8 mouse cellular contexts compared by ENCODE assay signal in the genomic region with DNA sequence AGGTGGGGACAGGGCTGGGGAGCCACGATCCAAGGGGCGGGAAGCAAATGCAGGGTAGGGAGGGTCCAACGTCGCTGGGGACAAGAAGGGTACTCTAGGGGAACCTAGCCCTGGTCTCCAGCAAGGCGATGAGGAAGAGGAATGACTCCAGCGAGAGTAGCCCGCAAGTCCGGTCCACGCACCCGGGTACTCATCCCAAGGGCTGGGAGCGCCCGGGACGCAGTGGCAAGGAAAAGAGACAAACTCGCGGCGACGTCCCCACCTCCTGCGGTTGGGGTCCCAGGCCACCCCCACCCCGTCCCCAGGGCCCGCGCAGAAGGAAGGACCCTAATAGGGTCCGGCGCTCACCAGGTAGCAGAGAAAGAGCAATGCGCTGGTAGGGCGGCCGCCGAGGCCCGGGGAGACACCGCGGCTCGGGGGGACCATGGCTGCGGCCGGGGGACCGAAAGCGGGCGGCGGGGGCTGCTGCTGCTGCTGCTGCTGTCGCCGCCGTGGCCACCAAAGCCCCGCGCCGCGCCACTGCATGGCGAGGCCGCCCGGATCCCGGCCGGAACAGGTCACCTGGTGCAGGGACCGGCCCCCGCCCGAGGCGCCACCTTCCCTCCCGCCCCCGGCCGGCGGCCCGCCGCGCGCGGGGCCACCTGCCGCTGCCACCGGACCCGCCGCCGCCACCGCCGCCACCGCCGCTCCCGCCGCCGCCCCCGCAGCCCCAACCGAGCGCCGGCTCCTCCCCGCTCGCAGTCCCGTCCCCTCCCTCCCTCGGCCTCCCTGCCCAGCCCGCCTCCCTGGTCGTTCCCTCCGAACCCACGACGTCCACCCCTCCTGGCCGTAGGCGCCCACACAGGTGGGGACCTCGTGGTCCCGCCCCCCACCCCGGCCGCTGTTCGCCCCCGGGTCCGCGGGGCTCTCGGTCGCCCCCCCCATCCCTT. TPM values are rescaled to one million over a fixed set of nuclear protein-coding genes. Genes with fewer than 3 reads are reported as not detected.
A peak's percentile ranks its signal among the peaks of the same experiment; 100 is the strongest.
DNase-seq lines count a peak whose midpoint lies in the region; ATAC-seq and TF ChIP-seq lines count a peak whose summit lies in the region.

No protein-coding gene starts in this region.

- under 1% methylated on average over 59 of the region's 99 CpGs for WGBS in heart, embryonic 15.5 days
- WGBS in limb, embryonic 12.5 days: 1% methylated on average over 70 of the region's 99 CpGs
- WGBS in midbrain, embryonic 15.5 days: 1% methylated on average over 57 of the region's 99 CpGs

- TF ChIP-seq POLR2A in cortical plate, adult 2 months (IDR thresholded peaks at IDR 0.05; ENCODE audit: extremely low read depth, insufficient read depth, low read length): no peak

- no peaks in the 10 kb centered on the region for H3K36me3 ChIP-seq in heart, embryonic 15.5 days
- no peaks in the 10 kb centered on the region for H3K36me3 ChIP-seq in limb, embryonic 12.5 days
- H3K36me3 ChIP-seq in midbrain, embryonic 15.5 days (replicated peaks): no peaks in the 10 kb centered on the region

- peak overlapping the region; percentile 66 for H3K9ac ChIP-seq in heart, embryonic 15.5 days
- peak overlapping the region; percentile 65 for H3K9ac ChIP-seq in limb, embryonic 12.5 days (replicated peaks)
- H3K9ac ChIP-seq in midbrain, embryonic 15.5 days: peak overlapping the region; percentile 86

- peak overlapping the region; percentile 88 for H3K4me3 ChIP-seq in cortical plate, adult 2 months (ENCODE audit: insufficient read depth, low read length)
- H3K4me3 ChIP-seq in heart, embryonic 15.5 days: peak overlapping the region; percentile 67
- H3K4me3 ChIP-seq in limb, embryonic 12.5 days (replicated peaks): peak overlapping the region; percentile 69
- H3K4me3 ChIP-seq in midbrain, embryonic 15.5 days: peak overlapping the region; percentile 58

- peaks cover 46% of the 10 kb centered on the region for H3K27me3 ChIP-seq in heart, embryonic 15.5 days
- H3K27me3 ChIP-seq in limb, embryonic 12.5 days: peaks cover 66% of the 10 kb centered on the region
- H3K27me3 ChIP-seq in midbrain, embryonic 15.5 days (replicated peaks): 0 out of 2 replicates have a peak, but pooled peaks cover 5% of the 10 kb centered on the region

- no peak for TF ChIP-seq CTCF in cortical plate, adult 2 months (IDR thresholded peaks at IDR 0.05; ENCODE audit: extremely low read depth, insufficient read depth, low read length)

- peak overlapping the region; percentile 100 for H3K4me2 ChIP-seq in heart, embryonic 15.5 days
- H3K4me2 ChIP-seq in limb, embryonic 12.5 days: peak overlapping the region; percentile 99
- peak overlapping the region; percentile 84 for H3K4me2 ChIP-seq in midbrain, embryonic 15.5 days

- peak overlapping the region; percentile 51; the same call in 1 of the 2 replicates for H3K27ac ChIP-seq in cortical plate, adult 2 months (ENCODE audit: insufficient read depth, low read length)
- H3K27ac ChIP-seq in heart, embryonic 15.5 days: no peak overlapping the region
- H3K27ac ChIP-seq in limb, embryonic 12.5 days: no peak overlapping the region
- H3K27ac ChIP-seq in midbrain, embryonic 15.5 days: peak overlapping the region; percentile 74

- no peaks in the 10 kb centered on the region for H3K9me3 ChIP-seq in heart, embryonic 15.5 days (replicated peaks)
- no peaks in the 10 kb centered on the region for H3K9me3 ChIP-seq in limb, embryonic 12.5 days
- no peaks in the 10 kb centered on the region for H3K9me3 ChIP-seq in midbrain, embryonic 15.5 days

- peaks cover 1% of the 10 kb centered on the region; the same call in 1 of the 2 replicates for H3K4me1 ChIP-seq in cortical plate, adult 2 months (ENCODE audit: control insufficient read depth, insufficient read depth, low read length)
- peaks cover 22% of the 10 kb centered on the region for H3K4me1 ChIP-seq in heart, embryonic 15.5 days (replicated peaks)
- H3K4me1 ChIP-seq in limb, embryonic 12.5 days (replicated peaks): peaks cover 17% of the 10 kb centered on the region; the same call in 1 of the 2 replicates
- peaks cover 33% of the 10 kb centered on the region for H3K4me1 ChIP-seq in midbrain, embryonic 15.5 days

- ATAC-seq in CD4-positive, CD25-positive, alpha-beta regulatory T cell, adult 4 months: no peak
- peak; percentile 28; the same call in 1 of the 2 replicates for ATAC-seq in heart, embryonic 15.5 days (replicated peaks; ENCODE audit: insufficient number of reproducible peaks, insufficient read depth, low FRiP score, low read depth)
- 0 out of 2 replicates have a peak, but pooled peaks have one; percentile 21 for ATAC-seq in limb, embryonic 12.5 days (ENCODE audit: insufficient number of reproducible peaks, insufficient read depth, low FRiP score, low TSS enrichment, low read depth)
- ATAC-seq in midbrain, embryonic 15.5 days (replicated peaks): peak; percentile 59

- peak; percentile 18 for DNase-seq in CD4-positive, CD25-positive, alpha-beta regulatory T cell, adult 2 months (ENCODE audit: low read depth, low spot score)
- peak; percentile 52 for DNase-seq in MN1 (ENCODE audit: low spot score)
- peak; percentile 77 for DNase-seq in yolk sac, embryonic 10.5 days (ENCODE audit: low spot score)

RNA-seq across cellular contexts. Expression of a gene that starts 0.7 kb away (rescaled TPM):
- polyA plus RNA-seq in CD4-positive, CD25-positive, alpha-beta regulatory T cell, adult 4 months (2017; shearing (Covaris generic)): under 1 TPM in 1 of 2 experiments, not detected in 1; 0.09 TPM
- 47.7 and 53.1 TPM in 2 replicates for polyA plus RNA-seq in cortical plate, adult 2 months (2012; rRNA removed)
- 0.76 and 1.3 TPM in 2 replicates for polyA plus RNA-seq in heart, embryonic 15.5 days (2015; fragmentation: Nextera tagmentation; extraction: Ambion mirVana)
- 1.3 and 1.4 TPM in 2 replicates for polyA plus RNA-seq in limb, embryonic 12.5 days (2016; fragmentation: Nextera tagmentation; extraction: Ambion mirVana)
- 6.1 and 7.3 TPM in 2 replicates for polyA plus RNA-seq in midbrain, embryonic 15.5 days (2015; fragmentation: Nextera tagmentation; extraction: Ambion mirVana)

RNA-seq across cellular contexts. Expression of a gene that starts 53.8 kb away (rescaled TPM):
- 100 to 1,000 TPM; 104 to 116 TPM for polyA plus RNA-seq in CD4-positive, CD25-positive, alpha-beta regulatory T cell, adult 4 months (2017; shearing (Covaris generic))
- 61.1 and 82.2 TPM in 2 replicates for polyA plus RNA-seq in cortical plate, adult 2 months (2012; rRNA removed)
- polyA plus RNA-seq in heart, embryonic 15.5 days (2015; fragmentation: Nextera tagmentation; extraction: Ambion mirVana): 160 and 171 TPM in 2 replicates
- polyA plus RNA-seq in limb, embryonic 12.5 days (2016; fragmentation: Nextera tagmentation; extraction: Ambion mirVana): 65.6 and 66.0 TPM in 2 replicates
- polyA plus RNA-seq in midbrain, embryonic 15.5 days (2015; fragmentation: Nextera tagmentation; extraction: Ambion mirVana): 67.8 and 69.4 TPM in 2 replicates

Comparison
In these comparisons a context has a peak if more than half of its experiments do, and no peak if none do; other contexts are left out.
1. DNase-seq: peak in every context shown above with its lines; median percentile 77 in yolk sac, embryonic 10.5 days; 52 in MN1; 18 in CD4-positive, CD25-positive, alpha-beta regulatory T cell, adult 2 months.
2. H3K27ac ChIP-seq: peak in cortical plate, adult 2 months (single experiment) and midbrain, embryonic 15.5 days (single experiment); none in heart, embryonic 15.5 days (single experiment) and limb, embryonic 12.5 days (single experiment).
3. Peak in every context shown above with its lines, with median percentiles within 50 percentile points of each other: H3K4me3 ChIP-seq, H3K4me2 ChIP-seq and H3K9ac ChIP-seq.